Mouse (Mus musculus): ENCODE measurements around the gene Panx2.
A peak's percentile ranks its signal among the peaks of the same experiment; 100 is the strongest.

Panx2 gene

GRCm38 (mm10) chr15:89059161-89059931, at the start of gene Panx2:
Gene Panx2 (plus strand): TSS chr15:89059734.
- peak; percentile 1 for DNase-seq (ENCODE audit: low spot score)

GRCm38 (mm10) chr15:89016722-89017121, 42.8 kb upstream of the Panx2 start:
- no peak for DNase-seq (ENCODE audit: low spot score)

GRCm38 (mm10) chr15:89020085-89020484, 39.4 kb upstream of the Panx2 start:
- DNase-seq (ENCODE audit: low spot score): no peak

GRCm38 (mm10) chr15:89020492-89020891, 39.0 kb upstream of the Panx2 start:
- no peak for DNase-seq (ENCODE audit: low spot score)

GRCm38 (mm10) chr15:89044381-89044780, 15.2 kb upstream of the Panx2 start:
- DNase-seq (ENCODE audit: low spot score): no peak

GRCm38 (mm10) chr15:89046356-89046755, 13.2 kb upstream of the Panx2 start:
- no peak for DNase-seq (ENCODE audit: low spot score)

GRCm38 (mm10) chr15:89054666-89055065, 4.9 kb upstream of the Panx2 start:
- DNase-seq (ENCODE audit: low spot score): no peak

GRCm38 (mm10) chr15:89058736-89059135, 798 bp upstream of the Panx2 start:
- no peak for DNase-seq (ENCODE audit: low spot score)

GRCm38 (mm10) chr15:89060032-89060681, 623 bp downstream of the Panx2 start:
- peak; percentile 2 for DNase-seq (ENCODE audit: low spot score)

- no peak for DNase-seq (ENCODE audit: low spot score)
Observed at GRCm38 (mm10) chr15:89060811-89061460, 1.4 kb downstream of the Panx2 start.

GRCm38 (mm10) chr15:89061761-89062517, 2.4 kb downstream of the Panx2 start:
- DNase-seq (ENCODE audit: low spot score): no peak

- DNase-seq (ENCODE audit: low spot score): no peak
Observed at GRCm38 (mm10) chr15:89062518-89062910, 3.0 kb downstream of the Panx2 start.

- DNase-seq (ENCODE audit: low spot score): no peak
Observed at GRCm38 (mm10) chr15:89063001-89063400, 3.5 kb downstream of the Panx2 start.

GRCm38 (mm10) chr15:89063536-89063935, 4.0 kb downstream of the Panx2 start:
- DNase-seq (ENCODE audit: low spot score): no peak

- DNase-seq (ENCODE audit: low spot score): no peak
Observed at GRCm38 (mm10) chr15:89064891-89065290, 5.4 kb downstream of the Panx2 start.

GRCm38 (mm10) chr15:89067609-89068008, 8.1 kb downstream of the Panx2 start:
- no peak for DNase-seq (ENCODE audit: low spot score)

GRCm38 (mm10) chr15:89068226-89068625, 8.7 kb downstream of the Panx2 start:
- no peak for DNase-seq (ENCODE audit: low spot score)

GRCm38 (mm10) chr15:89069336-89069840, 9.9 kb downstream of the Panx2 start:
- DNase-seq (ENCODE audit: low spot score): no peak

- no peak for DNase-seq (ENCODE audit: low spot score)
Observed at GRCm38 (mm10) chr15:89070606-89071005, 11.1 kb downstream of the Panx2 start.

GRCm38 (mm10) chr15:89073993-89074603, 14.6 kb downstream of the Panx2 start:
- no peak for DNase-seq (ENCODE audit: low spot score)

GRCm38 (mm10) chr15:89074613-89075477, 15.3 kb downstream of the Panx2 start, which contains the start of gene Trabd:
Gene Trabd (plus strand): TSS chr15:89075124.
- DNase-seq (ENCODE audit: low spot score): no peak

Data from ovary, adult 18-20 months (tissue).